Mouse (Mus musculus): ENCODE measurements around the gene March1. TPM values are rescaled to one million over a fixed set of nuclear protein-coding genes. Genes with fewer than 3 reads are reported as not detected.

The March1 gene
- total RNA-seq (2014; rRNA removed) (4.1 and 4.4 TPM in 2 replicates), polyA plus RNA-seq (2012; rRNA removed) (0.40 and 0.44 TPM in 2 replicates)

DNA sequence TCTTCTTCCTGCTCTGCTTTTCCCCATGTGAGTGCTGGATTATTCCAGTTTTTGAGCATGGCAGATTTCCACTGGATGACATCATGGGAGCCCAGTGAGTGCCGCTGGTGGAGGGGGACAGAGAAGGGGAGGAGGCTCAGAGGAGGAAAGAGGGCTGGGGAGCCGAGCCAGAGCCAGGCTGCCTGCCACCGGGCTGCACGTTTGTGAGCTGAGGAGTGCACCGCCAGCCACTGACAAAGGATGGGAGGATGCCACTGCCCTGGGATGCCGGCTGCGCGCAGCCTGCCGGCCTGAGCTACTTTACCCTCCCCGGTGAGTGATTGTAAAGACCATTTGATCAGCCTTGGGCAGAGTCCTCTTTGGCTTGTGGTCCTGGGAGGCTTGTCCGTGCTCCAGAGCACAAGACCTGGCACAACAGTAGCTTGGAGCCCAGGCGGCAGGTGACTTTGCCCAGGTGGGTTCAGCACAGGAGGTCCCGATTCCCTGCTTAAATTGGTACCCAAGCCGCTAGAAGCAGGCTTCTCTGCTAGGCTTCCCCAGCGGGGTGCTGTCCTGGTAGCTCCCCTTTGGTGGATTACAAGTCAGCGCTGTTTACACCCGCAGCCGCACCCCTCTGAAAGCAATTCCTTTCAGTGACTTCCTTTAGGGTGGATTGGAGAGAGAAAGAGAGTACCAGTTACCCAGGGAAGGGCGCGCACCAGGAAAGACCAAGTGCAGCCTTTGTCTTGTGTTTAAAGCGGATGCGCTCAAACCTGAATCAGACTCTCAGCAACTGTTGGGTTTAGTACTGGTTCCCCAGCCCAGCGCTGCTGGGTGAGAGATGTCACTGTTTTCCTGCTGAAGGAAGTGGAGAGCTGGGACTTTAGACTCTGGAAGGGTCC lies at the start of gene March1:
Gene March1 (plus strand): TSS at position 30 of the 881 bp plus-strand sequence.
- no peaks in the 10 kb centered on the region for H3K27me3 ChIP-seq (ENCODE audit: control insufficient read depth, insufficient read depth, low read length)
- TF ChIP-seq POLR2A (IDR thresholded peaks at IDR 0.05; ENCODE audit: extremely low read depth, insufficient read depth, low read length) (no peak), CTCF (IDR thresholded peaks at IDR 0.05; ENCODE audit: low read depth, low read length) (no peak)
- no peak within 1 kb of the TSS for H3K9ac ChIP-seq (ENCODE audit: low read depth, low read length)
- no peaks in the 10 kb centered on the region for H3K36me3 ChIP-seq (ENCODE audit: control insufficient read depth, insufficient read depth, low read length)
- 5% methylated on average over 23 of the region's 23 CpGs for WGBS
- DNase-seq (ENCODE audit: extremely low read depth, low read depth, low spot score) = no peak
- no peak within 1 kb of the TSS for H3K4me3 ChIP-seq (ENCODE audit: insufficient read depth, low read depth, low read length)
- no peaks in the 10 kb centered on the region for H3K4me1 ChIP-seq (ENCODE audit: control insufficient read depth, insufficient read depth, low read length)
- H3K27ac ChIP-seq (replicated peaks; ENCODE audit: insufficient read depth, low read depth, low read length) = no peak within 1 kb of the TSS
- no peaks in the 10 kb centered on the region for H3K79me2 ChIP-seq (ENCODE audit: control insufficient read depth, insufficient read depth, low read length)

GRCm38 (mm10) chr8:65586909-65587308 lies 30.8 kb upstream of the March1 start:
- H3K9ac ChIP-seq (ENCODE audit: low read depth, low read length) = no peak overlapping the region
- no peak overlapping the region for H3K27ac ChIP-seq (replicated peaks; ENCODE audit: insufficient read depth, low read depth, low read length)
- no peak for TF ChIP-seq POLR2A (IDR thresholded peaks at IDR 0.05; ENCODE audit: extremely low read depth, insufficient read depth, low read length)
- TF ChIP-seq CTCF (IDR thresholded peaks at IDR 0.05; ENCODE audit: low read depth, low read length) = no peak
- DNase-seq (ENCODE audit: extremely low read depth, low read depth, low spot score) = no peak
- H3K4me3 ChIP-seq (ENCODE audit: insufficient read depth, low read depth, low read length) = no peak overlapping the region
- 28% methylated on average over 1 of the region's 1 CpGs for WGBS
- no peaks in the 10 kb centered on the region for H3K4me1 ChIP-seq (ENCODE audit: control insufficient read depth, insufficient read depth, low read length)
- H3K27me3 ChIP-seq (ENCODE audit: control insufficient read depth, insufficient read depth, low read length) = no peaks in the 10 kb centered on the region
- H3K36me3 ChIP-seq (ENCODE audit: control insufficient read depth, insufficient read depth, low read length) = no peaks in the 10 kb centered on the region
- no peaks in the 10 kb centered on the region for H3K79me2 ChIP-seq (ENCODE audit: control insufficient read depth, insufficient read depth, low read length)

- Histone ChIP-seq H3K27ac (replicated peaks; ENCODE audit: insufficient read depth, low read depth, low read length) (no peak overlapping the region), H3K9ac (ENCODE audit: low read depth, low read length) (no peak overlapping the region), H3K79me2 (ENCODE audit: control insufficient read depth, insufficient read depth, low read length) (no peaks in the 10 kb centered on the region), H3K4me3 (ENCODE audit: insufficient read depth, low read depth, low read length) (no peak overlapping the region), H3K4me1 (ENCODE audit: control insufficient read depth, insufficient read depth, low read length) (no peaks in the 10 kb centered on the region), H3K27me3 (ENCODE audit: control insufficient read depth, insufficient read depth, low read length) (no peaks in the 10 kb centered on the region), H3K36me3 (ENCODE audit: control insufficient read depth, insufficient read depth, low read length) (no peaks in the 10 kb centered on the region)
- no peak for DNase-seq (ENCODE audit: extremely low read depth, low read depth, low spot score)
- 48% methylated on average over 2 of the region's 2 CpGs for WGBS
- no peak for TF ChIP-seq POLR2A (IDR thresholded peaks at IDR 0.05; ENCODE audit: extremely low read depth, insufficient read depth, low read length)
- no peak for TF ChIP-seq CTCF (IDR thresholded peaks at IDR 0.05; ENCODE audit: low read depth, low read length)
Measured at GRCm38 (mm10) chr8:65603241-65603640, 14.5 kb upstream of the March1 start.

GRCm38 (mm10) chr8:65609509-65609908 lies 8.2 kb upstream of the March1 start:
- H3K36me3 ChIP-seq (ENCODE audit: control insufficient read depth, insufficient read depth, low read length) = no peaks in the 10 kb centered on the region
- no peak overlapping the region for H3K9ac ChIP-seq (ENCODE audit: low read depth, low read length)
- H3K27me3 ChIP-seq (ENCODE audit: control insufficient read depth, insufficient read depth, low read length) = no peaks in the 10 kb centered on the region
- TF ChIP-seq POLR2A (IDR thresholded peaks at IDR 0.05; ENCODE audit: extremely low read depth, insufficient read depth, low read length) = no peak
- no peak for TF ChIP-seq CTCF (IDR thresholded peaks at IDR 0.05; ENCODE audit: low read depth, low read length)
- H3K4me1 ChIP-seq (ENCODE audit: control insufficient read depth, insufficient read depth, low read length) = no peaks in the 10 kb centered on the region
- H3K4me3 ChIP-seq (ENCODE audit: insufficient read depth, low read depth, low read length) = no peak overlapping the region
- no peaks in the 10 kb centered on the region for H3K79me2 ChIP-seq (ENCODE audit: control insufficient read depth, insufficient read depth, low read length)
- 76% methylated on average over 2 of the region's 2 CpGs for WGBS
- DNase-seq (ENCODE audit: extremely low read depth, low read depth, low spot score) = no peak
- H3K27ac ChIP-seq (replicated peaks; ENCODE audit: insufficient read depth, low read depth, low read length) = no peak overlapping the region

DNA sequence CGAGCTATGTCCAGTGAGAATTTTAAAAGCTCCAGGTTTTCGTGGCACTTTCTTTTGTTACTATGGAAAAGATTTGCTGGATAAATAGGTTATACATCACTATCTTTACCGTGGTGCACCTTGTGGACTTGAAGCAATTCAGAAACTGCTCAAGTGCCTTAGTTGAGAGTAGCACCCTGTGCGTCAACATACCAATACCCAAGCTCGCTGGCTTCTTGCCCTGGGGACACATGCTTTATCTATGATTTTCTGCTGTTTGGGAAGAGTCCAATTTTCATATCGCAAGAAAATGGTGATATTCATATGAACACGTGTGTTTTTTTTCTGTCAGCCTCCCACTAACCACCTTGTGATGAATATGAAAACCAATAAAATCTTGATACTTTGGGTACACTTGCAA lies 1.3 kb downstream of the March1 start:
- no peak for TF ChIP-seq POLR2A (IDR thresholded peaks at IDR 0.05; ENCODE audit: extremely low read depth, insufficient read depth, low read length)
- TF ChIP-seq CTCF (IDR thresholded peaks at IDR 0.05; ENCODE audit: low read depth, low read length) = no peak
- no peaks in the 10 kb centered on the region for H3K36me3 ChIP-seq (ENCODE audit: control insufficient read depth, insufficient read depth, low read length)
- H3K27me3 ChIP-seq (ENCODE audit: control insufficient read depth, insufficient read depth, low read length) = no peaks in the 10 kb centered on the region
- H3K79me2 ChIP-seq (ENCODE audit: control insufficient read depth, insufficient read depth, low read length) = no peaks in the 10 kb centered on the region
- no peak overlapping the region for H3K27ac ChIP-seq (replicated peaks; ENCODE audit: insufficient read depth, low read depth, low read length)
- WGBS = 43% methylated on average over 7 of the region's 7 CpGs
- H3K4me1 ChIP-seq (ENCODE audit: control insufficient read depth, insufficient read depth, low read length) = no peaks in the 10 kb centered on the region
- no peak for DNase-seq (ENCODE audit: extremely low read depth, low read depth, low spot score)
- no peak overlapping the region for H3K9ac ChIP-seq (ENCODE audit: low read depth, low read length)
- H3K4me3 ChIP-seq (ENCODE audit: insufficient read depth, low read depth, low read length) = no peak overlapping the region

DNA sequence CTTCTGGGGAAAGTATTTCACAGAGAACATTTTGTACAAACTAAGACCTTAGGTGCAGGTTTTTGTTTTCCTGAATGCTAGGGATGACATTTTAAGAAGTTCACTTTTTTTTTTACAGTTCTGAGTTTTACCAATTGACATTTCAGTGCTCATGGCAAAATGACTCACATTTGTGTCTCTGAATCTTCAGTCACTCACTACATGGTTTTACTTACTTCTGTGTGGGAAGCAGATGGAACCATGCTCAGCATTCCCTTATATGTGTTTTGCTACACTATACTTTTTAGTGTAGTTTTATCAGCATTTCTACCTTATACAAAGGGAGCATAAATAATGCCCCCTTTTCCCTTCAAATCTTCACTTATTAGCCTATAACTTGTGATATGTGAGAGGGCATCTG lies 27.2 kb downstream of the March1 start:
- Histone ChIP-seq H3K4me3 (ENCODE audit: insufficient read depth, low read depth, low read length) (no peak overlapping the region), H3K27ac (replicated peaks; ENCODE audit: insufficient read depth, low read depth, low read length) (no peak overlapping the region), H3K27me3 (ENCODE audit: control insufficient read depth, insufficient read depth, low read length) (no peaks in the 10 kb centered on the region), H3K79me2 (ENCODE audit: control insufficient read depth, insufficient read depth, low read length) (no peaks in the 10 kb centered on the region), H3K4me1 (ENCODE audit: control insufficient read depth, insufficient read depth, low read length) (no peaks in the 10 kb centered on the region), H3K36me3 (ENCODE audit: control insufficient read depth, insufficient read depth, low read length) (no peaks in the 10 kb centered on the region), H3K9ac (ENCODE audit: low read depth, low read length) (no peak overlapping the region)
- no peak for TF ChIP-seq POLR2A (IDR thresholded peaks at IDR 0.05; ENCODE audit: extremely low read depth, insufficient read depth, low read length)
- TF ChIP-seq CTCF (IDR thresholded peaks at IDR 0.05; ENCODE audit: low read depth, low read length) = no peak
- no peak for DNase-seq (ENCODE audit: extremely low read depth, low read depth, low spot score)

Data from liver, adult 2 months (tissue).